ENCODE assay signal across 8 mouse cellular contexts in genomic region chr2:61815583-61816313, GRCm38 (mm10). TPM values are rescaled to one million over a fixed set of nuclear protein-coding genes. Genes with fewer than 3 reads are reported as not detected.
DNase-seq lines count a peak whose midpoint lies in the region; ATAC-seq and TF ChIP-seq lines count a peak whose summit lies in the region.

No protein-coding gene starts in this region.

- H3K9ac ChIP-seq in heart, embryonic 11.5 days (ENCODE audit: low read depth, low read length): peak overlapping the region; percentile 63
- H3K9ac ChIP-seq in embryonic facial prominence, embryonic 12.5 days: peak overlapping the region; percentile 65
- H3K9ac ChIP-seq in hindbrain, postnatal 0 days (replicated peaks; ENCODE audit: low read length): peak overlapping the region; percentile 63
- H3K9ac ChIP-seq in stomach, embryonic 15.5 days: no peak overlapping the region

- H3K36me3 ChIP-seq in heart, embryonic 11.5 days (ENCODE audit: control insufficient read depth, insufficient read depth, low read length): no peaks in the 10 kb centered on the region
- no peaks in the 10 kb centered on the region for H3K36me3 ChIP-seq in embryonic facial prominence, embryonic 12.5 days
- no peaks in the 10 kb centered on the region for H3K36me3 ChIP-seq in hindbrain, postnatal 0 days (ENCODE audit: insufficient read depth, low read length)
- no peaks in the 10 kb centered on the region for H3K36me3 ChIP-seq in stomach, embryonic 15.5 days

- no peaks in the 10 kb centered on the region for H3K9me3 ChIP-seq in heart, embryonic 11.5 days (replicated peaks; ENCODE audit: control insufficient read depth, low read length)
- no peaks in the 10 kb centered on the region for H3K9me3 ChIP-seq in embryonic facial prominence, embryonic 12.5 days
- H3K9me3 ChIP-seq in hindbrain, postnatal 0 days (ENCODE audit: low read length): no peaks in the 10 kb centered on the region
- H3K9me3 ChIP-seq in stomach, embryonic 15.5 days: no peaks in the 10 kb centered on the region

- H3K4me2 ChIP-seq in heart, embryonic 11.5 days: peak overlapping the region; percentile 83
- H3K4me2 ChIP-seq in embryonic facial prominence, embryonic 12.5 days (replicated peaks): peak overlapping the region; percentile 81
- peak overlapping the region; percentile 71 for H3K4me2 ChIP-seq in hindbrain, postnatal 0 days (ENCODE audit: low read depth, low read length)
- peak overlapping the region; percentile 92 for H3K4me2 ChIP-seq in stomach, embryonic 15.5 days

- H3K27me3 ChIP-seq in heart, embryonic 11.5 days (ENCODE audit: control insufficient read depth, insufficient read depth, low read length): peaks cover 51% of the 10 kb centered on the region
- H3K27me3 ChIP-seq in embryonic facial prominence, embryonic 12.5 days: peaks cover 42% of the 10 kb centered on the region
- peaks cover 25% of the 10 kb centered on the region for H3K27me3 ChIP-seq in hindbrain, postnatal 0 days (ENCODE audit: insufficient read depth, low read length)
- peaks cover 39% of the 10 kb centered on the region for H3K27me3 ChIP-seq in stomach, embryonic 15.5 days (replicated peaks)

- 6% methylated on average over 65 of the region's 66 CpGs for WGBS in heart, embryonic 11.5 days (ENCODE audit: insufficient replicate concordance)
- 4% methylated on average over 55 of the region's 66 CpGs for WGBS in embryonic facial prominence, embryonic 12.5 days
- WGBS in hindbrain, postnatal 0 days: 7% methylated on average over 56 of the region's 66 CpGs
- 14% methylated on average over 65 of the region's 66 CpGs for WGBS in stomach, embryonic 15.5 days

- ATAC-seq in heart, embryonic 11.5 days (replicated peaks; ENCODE audit: insufficient number of reproducible peaks, low FRiP score, low TSS enrichment): peak; percentile 58
- ATAC-seq in embryonic facial prominence, embryonic 12.5 days (ENCODE audit: insufficient number of reproducible peaks, insufficient read depth, low FRiP score, low TSS enrichment): peak; percentile 70; the same call in 1 of the 2 replicates
- peak; percentile 77 for ATAC-seq in hindbrain, postnatal 0 days
- ATAC-seq in megakaryocyte progenitor cell, adult 5-6 weeks (replicated peaks; ENCODE audit: poor library complexity): 0 out of 2 replicates have a peak, but pooled peaks have one; percentile 3
- 0 out of 2 replicates have a peak, but pooled peaks have one; percentile 21 for ATAC-seq in stomach, embryonic 15.5 days (ENCODE audit: insufficient read depth, low FRiP score, low read depth)
- ATAC-seq in monocyte, adult 5-6 weeks (replicated peaks; ENCODE audit: insufficient number of reproducible peaks, low FRiP score, low TSS enrichment, poor library complexity, severe bottlenecking): no peak

- H3K4me1 ChIP-seq in heart, embryonic 11.5 days (ENCODE audit: control insufficient read depth, insufficient read depth, low read length): peaks cover 8% of the 10 kb centered on the region; the same call in 1 of the 2 replicates
- H3K4me1 ChIP-seq in embryonic facial prominence, embryonic 12.5 days: no peaks in the 10 kb centered on the region
- H3K4me1 ChIP-seq in hindbrain, postnatal 0 days (ENCODE audit: insufficient read depth, low read length): peaks cover 6% of the 10 kb centered on the region; the same call in 1 of the 2 replicates
- H3K4me1 ChIP-seq in stomach, embryonic 15.5 days: peaks cover 19% of the 10 kb centered on the region

- peak overlapping the region; percentile 39 for H3K4me3 ChIP-seq in heart, embryonic 11.5 days (ENCODE audit: low read depth, low read length)
- peak overlapping the region; percentile 39 for H3K4me3 ChIP-seq in embryonic facial prominence, embryonic 12.5 days
- peak overlapping the region; percentile 44 for H3K4me3 ChIP-seq in hindbrain, postnatal 0 days (ENCODE audit: low read length)
- H3K4me3 ChIP-seq in stomach, embryonic 15.5 days (replicated peaks): peak overlapping the region; percentile 44

- no peak overlapping the region for H3K27ac ChIP-seq in heart, embryonic 11.5 days (ENCODE audit: low read depth, low read length)
- H3K27ac ChIP-seq in embryonic facial prominence, embryonic 12.5 days: peak overlapping the region; percentile 50; the same call in 1 of the 2 replicates
- H3K27ac ChIP-seq in hindbrain, postnatal 0 days: peak overlapping the region; percentile 82
- no peak overlapping the region for H3K27ac ChIP-seq in stomach, embryonic 15.5 days

- TF ChIP-seq CTCF in hindbrain, postnatal 0 days (IDR thresholded peaks at IDR 0.05; ENCODE audit: low read depth): peak; percentile 29

- no peak for DNase-seq in heart, adult 11 months
- peak; percentile 66 for DNase-seq in R1 (ENCODE audit: low read depth, low spot score)
- DNase-seq in hindbrain, postnatal 0 days (ENCODE audit: low spot score): peak; percentile 76

RNA-seq across cellular contexts. Expression of gene Tbr1, which starts 13.0 kb away (rescaled TPM):
- polyA plus RNA-seq in heart, embryonic 11.5 days (2014; fragmentation: Nextera tagmentation; extraction: Ambion mirVana): 0.24 and 0.37 TPM in 2 replicates
- polyA plus RNA-seq in embryonic facial prominence, embryonic 12.5 days (2016; fragmentation: Nextera tagmentation; extraction: Ambion mirVana): 0.26 and 2.2 TPM in 2 replicates
- total RNA-seq in hindbrain, postnatal 0 days (2014; rRNA removed): 0.58 and 1.1 TPM in 2 replicates
- polyA plus RNA-seq in hindbrain, postnatal 0 days (2015; fragmentation: Nextera tagmentation; extraction: Ambion mirVana): 0.48 and 0.50 TPM in 2 replicates
- 0.42 and 0.59 TPM in 2 replicates for total RNA-seq in megakaryocyte progenitor cell, adult 5-6 weeks (2015)
- not detected in 2 replicates for total RNA-seq in megakaryocyte progenitor cell, adult 5-6 weeks (2017)
- 0.03 TPM in 1 of 2 replicates, not detected in the other for polyA plus RNA-seq in stomach, embryonic 15.5 days (2015; fragmentation: Nextera tagmentation; extraction: Ambion mirVana)
- 0.19 TPM in 1 of 3 replicates, not detected in the others for total RNA-seq in monocyte, adult 5-6 weeks (2017)

Comparison
In these comparisons a context has a peak if more than half of its experiments do, and no peak if none do; other contexts are left out.
1. H3K27ac ChIP-seq: peak in embryonic facial prominence, embryonic 12.5 days (single experiment) and hindbrain, postnatal 0 days (single experiment); none in heart, embryonic 11.5 days (single experiment) and stomach, embryonic 15.5 days (single experiment).
2. Peak in every context shown above with its lines, with median percentiles within 50 percentile points of each other: H3K4me2 ChIP-seq and H3K4me3 ChIP-seq.